Comparison of ENCODE assay signal across 1 mouse cellular context in genomic region chr13:64153751-64154267, GRCm38 (mm10).
TF ChIP-seq lines count a peak whose summit lies in the region.

No protein-coding gene starts in this region.

TF ChIP-seq in MEL, 35 proteins besides CTCF, POLR2A, EP300 and RAD21 (continued from another document):
- TF ChIP-seq USF2 (IDR thresholded peaks at IDR 0.05; ENCODE audit: borderline replicate concordance in 1 of 2, insufficient read depth in 1 of 2, low read depth in 1 of 2, low read length in 2 of 2) (no peak), MAX (IDR thresholded peaks at IDR 0.05; ENCODE audit: low read length) (0 out of 2 replicates have a peak, but pooled peaks have one; percentile 27), TBP (IDR thresholded peaks at IDR 0.05; ENCODE audit: low read depth, low read length) (0 out of 2 replicates have a peak, but pooled peaks have one; percentile 26), MAFK (IDR thresholded peaks at IDR 0.05; ENCODE audit: borderline replicate concordance, low read depth, low read length) (no peak), KAT2A (conservative IDR thresholded peaks at IDR 0.05; ENCODE audit: low read depth, low read length) (no peak), MXI1 (IDR thresholded peaks at IDR 0.05; ENCODE audit: low read depth, low read length) (peak; percentile 87)
TF ChIP-seq in MEL: peak in this region for 7.
